Mouse (Mus musculus): ENCODE data around the gene Zfp329.
"Not testable (repeated sequence)": the region's sequence is repeated elsewhere in the genome, so short reads cannot be mapped to it uniquely, and the experiment has no call there.

Gene Zfp329

GRCm38 (mm10) chr7:12818521-12819295 lies at the start of gene Zfp329:
Gene Zfp329, minus strand, starts transcription at chr7:12818858.
- peak; percentile 84 for DNase-seq (ENCODE audit: low spot score)

DNA sequence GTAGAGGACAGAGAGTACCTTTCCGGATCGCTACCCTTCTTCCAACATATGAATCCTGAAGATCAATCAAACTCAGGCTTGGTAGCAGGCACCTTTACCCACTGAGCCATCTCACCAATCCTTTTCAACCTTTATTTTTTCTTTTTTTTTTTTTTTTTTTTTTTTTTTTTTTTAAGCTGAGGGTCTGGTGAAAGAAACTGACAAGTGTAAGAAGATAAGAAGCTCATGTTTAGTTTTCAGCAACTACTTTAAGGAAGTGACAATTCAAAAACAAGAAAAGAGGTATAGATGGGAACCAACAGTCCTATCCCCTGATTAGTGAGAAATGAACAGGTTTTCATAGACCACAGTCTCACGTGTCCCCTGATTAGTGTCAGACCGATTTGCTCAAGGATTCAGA lies 17.1 kb upstream of the Zfp329 start:
- no peak for DNase-seq (ENCODE audit: low spot score)

- no peak for DNase-seq (ENCODE audit: low spot score)
Observed at GRCm38 (mm10) chr7:12835193-12835671, 16.6 kb upstream of the Zfp329 start.

GRCm38 (mm10) chr7:12834162-12835120 lies 15.8 kb upstream of the Zfp329 start, which contains the start of gene Zfp110:
Gene Zfp110, plus strand, starts transcription at chr7:12834761.
- peak; percentile 87 for DNase-seq (ENCODE audit: low spot score)

- no peak for DNase-seq (ENCODE audit: low spot score)
Observed at GRCm38 (mm10) chr7:12815566-12815965, 3.1 kb downstream of the Zfp329 start.

DNA sequence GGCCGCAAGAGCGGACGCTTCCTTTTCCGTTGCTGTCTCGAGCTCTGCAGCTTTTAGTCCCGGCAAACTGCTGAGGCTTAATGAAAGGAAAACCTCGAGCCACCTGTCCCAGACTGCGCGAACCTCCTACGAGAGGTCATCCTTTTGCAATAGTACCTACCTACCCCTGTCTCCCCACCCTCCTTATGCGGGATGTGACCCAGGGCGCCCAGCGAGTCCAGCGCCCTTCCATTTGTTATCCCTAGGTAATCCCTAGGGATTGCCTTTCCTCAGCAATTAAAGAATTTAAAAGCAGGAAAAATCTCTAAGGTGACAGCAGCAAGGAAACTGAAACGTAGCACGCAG lies 15.0 kb downstream of the Zfp329 start:
- no peak for DNase-seq (ENCODE audit: low spot score)

- peak; percentile 11 for DNase-seq (ENCODE audit: low spot score)
Observed at GRCm38 (mm10) chr7:12802866-12803726, 15.6 kb downstream of the Zfp329 start, which contains the start of gene Zscan18. Gene Zscan18, minus strand, starts transcription at chr7:12803635.

DNA sequence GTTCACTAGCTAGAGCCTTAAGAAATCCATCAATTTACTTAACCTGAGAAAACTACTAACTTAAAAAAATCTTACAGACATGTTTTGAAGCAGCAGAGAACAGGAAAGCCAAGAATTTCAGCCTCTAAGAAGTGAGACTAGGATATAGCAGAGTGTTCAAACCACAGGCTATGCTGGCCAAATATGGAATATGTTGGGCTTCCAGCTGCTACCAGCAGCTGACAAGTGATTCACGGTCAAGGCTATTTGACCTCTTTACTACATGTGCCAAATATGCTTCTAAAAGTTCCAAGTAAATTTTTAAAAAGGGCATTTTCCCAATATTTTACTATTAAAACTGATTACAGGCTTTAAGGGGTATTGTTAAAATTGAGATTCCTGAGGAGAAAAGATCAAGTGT lies 19.1 kb downstream of the Zfp329 start:
- no peak for DNase-seq (ENCODE audit: low spot score)

GRCm38 (mm10) chr7:12797971-12798370 lies 20.7 kb downstream of the Zfp329 start:
- no peak for DNase-seq (ENCODE audit: low spot score)

DNA sequence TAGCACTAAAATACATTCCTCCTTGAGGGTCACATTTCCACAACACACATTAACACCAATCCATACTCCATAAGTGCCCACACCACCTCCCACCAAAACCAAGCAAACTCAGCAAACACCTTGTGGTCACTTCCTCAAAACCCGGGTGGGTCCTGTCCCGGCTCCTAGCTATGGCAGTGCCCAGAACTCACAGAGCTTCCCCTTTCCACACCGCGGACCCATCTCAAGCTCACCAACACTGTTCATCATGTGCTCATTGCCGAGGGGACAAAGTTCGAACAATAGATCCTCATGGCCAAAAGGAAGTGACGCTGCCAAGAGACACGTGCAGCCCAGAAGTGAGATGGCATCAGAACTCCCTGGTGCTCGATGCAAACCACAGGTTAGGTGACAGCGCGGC lies 26.0 kb downstream of the Zfp329 start:
- DNase-seq (ENCODE audit: low spot score) = not testable (repeated sequence)

DNA sequence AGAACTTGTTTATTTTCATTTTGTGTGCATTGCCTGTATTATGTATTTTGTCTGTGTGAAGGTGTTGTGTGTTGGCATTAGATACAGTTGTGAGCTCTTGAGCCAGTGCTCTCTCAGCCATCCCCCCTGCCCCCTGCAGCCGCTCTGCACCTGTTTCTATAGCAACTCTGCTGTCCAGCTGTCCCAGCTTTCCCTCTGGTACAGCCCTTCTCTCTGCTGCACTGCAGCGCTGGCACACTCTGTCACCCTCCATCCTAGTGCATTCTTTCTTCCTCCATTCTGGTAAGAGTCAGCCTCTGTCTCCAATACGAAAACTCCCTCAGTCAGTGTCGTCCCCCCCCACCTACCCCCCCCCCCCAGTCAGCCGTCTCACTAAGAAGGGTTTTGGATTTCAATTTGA lies 30.6 kb downstream of the Zfp329 start:
- no peak for DNase-seq (ENCODE audit: low spot score)

DNA sequence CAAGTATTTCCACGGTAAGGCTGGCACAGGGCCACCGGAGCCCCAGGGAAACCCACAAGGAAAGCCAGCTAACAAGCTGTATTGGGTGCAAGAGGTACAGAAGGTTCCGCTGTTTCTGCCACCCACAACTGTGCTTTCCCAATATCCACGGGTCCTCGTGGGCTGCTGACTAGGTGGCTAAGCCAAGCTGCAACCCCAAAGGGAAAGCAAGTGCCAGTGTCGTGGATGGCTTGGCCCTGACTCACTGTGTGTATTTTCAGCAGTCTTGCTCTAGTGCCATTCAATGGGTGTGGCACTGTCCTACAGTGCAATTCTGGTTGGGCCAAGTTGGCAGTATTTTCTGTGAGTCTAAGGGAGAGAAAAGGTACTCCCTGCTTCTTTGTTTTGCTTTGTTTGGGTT lies 31.3 kb downstream of the Zfp329 start:
- no peak for DNase-seq (ENCODE audit: low spot score)

DNA sequence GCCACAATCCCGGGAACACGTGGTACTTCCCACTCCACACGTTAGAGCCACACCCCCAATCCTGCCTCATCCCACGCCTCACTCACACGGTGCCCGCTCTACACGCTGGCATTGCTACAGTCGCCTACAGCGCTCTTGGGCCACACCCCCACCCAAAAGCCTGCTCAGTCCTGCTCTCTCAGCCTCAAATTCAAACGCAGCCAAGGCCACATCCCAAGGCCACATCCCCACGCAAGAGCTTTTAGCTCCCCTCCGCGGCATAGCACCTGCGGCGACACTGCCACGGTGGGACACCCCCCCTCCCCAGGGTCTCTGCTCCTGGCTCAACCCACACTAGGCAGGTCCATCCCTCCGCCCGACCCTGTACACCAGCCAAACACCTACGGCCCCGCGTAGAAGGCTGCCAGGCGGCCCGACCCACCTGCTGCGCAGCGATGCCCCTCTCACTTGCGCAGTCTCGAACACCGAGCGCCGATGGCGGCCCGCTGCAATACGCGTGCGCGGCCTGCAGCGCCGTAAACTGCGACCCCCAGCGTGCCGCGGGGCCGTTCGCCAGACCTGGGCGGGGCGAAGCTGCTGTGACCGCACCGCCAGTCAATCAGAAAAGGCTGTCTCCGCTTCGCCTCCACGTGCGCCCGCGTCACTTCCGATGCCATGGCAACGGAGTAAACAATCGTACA lies 38.4 kb downstream of the Zfp329 start:
- peak; percentile 41 for DNase-seq (ENCODE audit: low spot score)

DNA sequence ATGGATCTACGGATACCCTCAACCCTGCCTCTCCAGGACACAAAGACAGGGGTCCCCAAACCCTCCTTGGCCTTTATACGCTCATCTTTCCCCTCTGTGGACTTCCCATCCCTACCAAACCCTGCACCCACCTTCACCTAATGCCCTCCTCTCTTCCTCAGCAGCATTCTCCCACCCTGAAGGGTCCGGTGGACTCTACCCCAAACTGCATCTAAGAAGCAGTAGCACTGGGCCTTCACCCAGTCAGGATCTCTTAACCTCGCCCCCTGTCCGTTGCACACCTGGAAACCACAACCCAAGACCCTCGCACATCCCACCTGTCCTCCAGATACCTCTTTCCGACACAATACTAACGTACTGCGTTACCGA lies 38.9 kb downstream of the Zfp329 start:
- DNase-seq (ENCODE audit: low spot score) = no peak

DNA sequence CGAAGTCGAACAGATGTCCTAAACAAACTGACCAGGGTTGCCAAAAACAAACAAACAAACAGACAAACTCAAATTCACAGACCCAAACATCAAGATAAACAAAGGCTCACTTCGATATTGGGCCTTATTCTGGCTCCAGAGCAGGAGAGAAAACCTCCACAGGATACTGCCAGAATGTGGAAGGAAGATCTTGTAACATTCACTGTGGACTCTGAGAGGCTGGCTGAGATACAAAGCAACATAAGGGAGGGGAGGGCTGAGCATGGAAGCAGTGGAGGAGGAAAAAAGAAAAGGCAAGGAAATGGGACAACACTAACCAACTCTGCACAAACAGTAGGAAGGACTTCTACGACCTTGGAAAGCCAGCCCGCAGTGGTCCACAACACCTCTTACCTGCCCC lies 39.5 kb downstream of the Zfp329 start:
- DNase-seq (ENCODE audit: low spot score) = no peak

DNA sequence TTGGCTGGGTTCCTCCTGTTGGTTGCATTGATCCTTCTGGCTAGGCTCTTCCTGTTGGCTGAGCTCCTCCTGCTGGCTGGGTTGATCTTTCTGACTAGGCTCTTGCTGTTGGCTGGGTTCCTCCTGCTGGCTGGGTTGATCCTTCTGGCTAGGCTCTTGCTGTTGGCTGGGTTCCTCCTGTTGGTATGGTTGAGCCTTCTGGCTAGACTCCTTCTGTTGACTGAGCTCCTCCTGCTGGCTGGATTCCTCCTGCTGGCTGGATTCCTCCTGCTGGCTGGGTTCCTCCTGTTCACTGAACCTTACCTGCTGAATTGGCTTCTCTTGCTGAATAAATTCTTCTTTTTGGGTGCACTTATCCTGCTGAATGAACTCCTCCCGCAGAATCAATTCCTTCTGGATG lies 44.1 kb downstream of the Zfp329 start:
- no peak for DNase-seq (ENCODE audit: low spot score)

DNA sequence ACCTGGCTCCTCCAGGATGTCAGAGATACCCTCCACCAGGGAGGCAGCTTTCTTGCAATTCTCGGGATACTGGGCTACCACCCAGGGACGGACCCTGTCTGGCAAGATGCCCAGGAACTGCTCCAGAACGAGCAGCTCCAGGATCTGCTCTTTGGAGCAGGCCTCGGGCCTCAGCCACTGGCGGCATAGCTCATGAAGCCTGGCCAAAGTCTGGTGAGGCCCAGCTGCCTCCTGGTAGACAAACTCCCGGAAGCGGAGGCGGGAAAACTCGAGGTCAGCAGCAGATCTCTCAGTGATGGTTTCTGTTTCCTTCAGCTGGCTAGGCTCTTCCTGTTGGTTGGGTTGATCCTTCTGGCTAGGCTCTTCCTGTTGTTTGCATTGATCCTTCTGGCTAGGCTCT lies 44.5 kb downstream of the Zfp329 start:
- DNase-seq (ENCODE audit: low spot score) = no peak
